Mouse (Mus musculus) erythroblast, adult 5-6 weeks (primary cell): Measurements from ENCODE around the gene Olfr641. TPM values are rescaled to one million over a fixed set of nuclear protein-coding genes. Genes with fewer than 3 reads are reported as not detected.

Experiments used
- ATAC-seq: replicated peaks from 2 replicates; pipeline ENCODE4 v1.8.0; 2016; ENCODE audit warnings: moderate number of reproducible peaks, mild to moderate bottlenecking, moderate TSS enrichment, inconsistent platforms; ENCODE audit not compliant: poor library complexity, low FRiP score, severe bottlenecking
- total RNA-seq, 2 experiments: library from RNA; stranded (forward) in 1 of 2; stranded (reverse) in 1 of 2; fragments of 150-400 nt in 1 of 2; fragments of 200-764, 138-1000 nt in 1 of 2; gene quantifications; 2 replicates each; pipeline versions ENCODE4 v1.2.3 to v1.2.4; 2015 to 2017; ENCODE audit warnings: low replicate concordance in 2 of 2

Gene Olfr641
- total RNA-seq (2015; ENCODE audit: low replicate concordance) (not detected in 2 replicates), total RNA-seq (2017; ENCODE audit: low replicate concordance) (0.98 TPM in 1 of 2 replicates, not detected in the other)

- no peak for ATAC-seq
Observed at GRCm38 (mm10) chr7:104035145-104035544, at the start of gene Olfr641. TSS of gene Olfr641 (plus strand) at chr7:104035445.

GRCm38 (mm10) chr7:103998446-103998845 is 36.8 kb upstream of the Olfr641 start, which contains the start of gene Olfr638:
TSS of gene Olfr638 (plus strand) at chr7:103998746.
- no peak for ATAC-seq

- no peak for ATAC-seq
Observed at GRCm38 (mm10) chr7:103999124-103999523, 36.1 kb upstream of the Olfr641 start.

- ATAC-seq = no peak
Observed at GRCm38 (mm10) chr7:104017203-104017602, 18.0 kb upstream of the Olfr641 start, which contains the start of gene Olfr639. TSS of gene Olfr639 (minus strand) at chr7:104017303.

GRCm38 (mm10) chr7:104018953-104019352 is 16.3 kb upstream of the Olfr641 start:
- ATAC-seq = no peak

GRCm38 (mm10) chr7:104021651-104022050 is 13.6 kb upstream of the Olfr641 start:
- no peak for ATAC-seq

GRCm38 (mm10) chr7:104025473-104025872 is 9.8 kb upstream of the Olfr641 start, which contains the start of gene Olfr640:
TSS of gene Olfr640 (minus strand) at chr7:104025573.
- ATAC-seq = no peak

- no peak for ATAC-seq
Observed at GRCm38 (mm10) chr7:104026978-104027377, 8.3 kb upstream of the Olfr641 start.

GRCm38 (mm10) chr7:104050745-104051144 is 15.5 kb downstream of the Olfr641 start:
- ATAC-seq = no peak

GRCm38 (mm10) chr7:104052566-104052965 is 17.3 kb downstream of the Olfr641 start, which contains the start of gene Olfr642:
TSS of gene Olfr642 (minus strand) at chr7:104052666.
- ATAC-seq = no peak

GRCm38 (mm10) chr7:104059215-104059614 is 24.0 kb downstream of the Olfr641 start:
- no peak for ATAC-seq

- no peak for ATAC-seq
Observed at GRCm38 (mm10) chr7:104061345-104061744, 26.1 kb downstream of the Olfr641 start, which contains the start of gene 4930516K23Rik. TSS of gene 4930516K23Rik (minus strand) at chr7:104061445.

GRCm38 (mm10) chr7:104071769-104072168 is 36.5 kb downstream of the Olfr641 start, which contains the start of gene Olfr644:
TSS of gene Olfr644 (minus strand) at chr7:104071869.
- ATAC-seq = no peak

GRCm38 (mm10) chr7:104085365-104085764 is 50.1 kb downstream of the Olfr641 start, which contains the start of gene Olfr645:
TSS of gene Olfr645 (minus strand) at chr7:104085465.
- ATAC-seq = no peak

Other genes starting within 250 kb of the Olfr641 start
- 5.0 and 10.2 TPM in 2 replicates for gene Olfr67, start 243.6 kb upstream of the Olfr641 start, total RNA-seq (2015; ENCODE audit: low replicate concordance)
- 2.8 and 4.2 TPM in 2 replicates for gene Olfr67, start 243.6 kb upstream of the Olfr641 start, total RNA-seq (2017; ENCODE audit: low replicate concordance)
- gene Hbb-bt, start 221.4 kb upstream of the Olfr641 start, total RNA-seq (2015; ENCODE audit: low replicate concordance) = 39,556 and 40,045 TPM in 2 replicates
- gene Hbb-bt, start 221.4 kb upstream of the Olfr641 start, total RNA-seq (2017; ENCODE audit: low replicate concordance) = 14,681 and 15,230 TPM in 2 replicates
- 179,259 and 187,171 TPM in 2 replicates for gene Hbb-bs, start 207.3 kb upstream of the Olfr641 start, total RNA-seq (2015; ENCODE audit: low replicate concordance)
- 69,583 and 76,927 TPM in 2 replicates for gene Hbb-bs, start 207.3 kb upstream of the Olfr641 start, total RNA-seq (2017; ENCODE audit: low replicate concordance)
- not detected in 2 replicates for gene Hbb-bh2, start 194.9 kb upstream of the Olfr641 start, total RNA-seq (2015; ENCODE audit: low replicate concordance)
- 1.0 and 4.6 TPM in 2 replicates for gene Hbb-bh2, start 194.9 kb upstream of the Olfr641 start, total RNA-seq (2017; ENCODE audit: low replicate concordance)
- not detected in 2 replicates for gene Hbb-bh1, start 192.3 kb upstream of the Olfr641 start, total RNA-seq (2015; ENCODE audit: low replicate concordance)
- not detected in 2 replicates for gene Hbb-bh1, start 192.3 kb upstream of the Olfr641 start, total RNA-seq (2017; ENCODE audit: low replicate concordance)
- 2.9 and 8.6 TPM in 2 replicates for gene Hbb-y, start 182.2 kb upstream of the Olfr641 start, total RNA-seq (2015; ENCODE audit: low replicate concordance)
- gene Hbb-y, start 182.2 kb upstream of the Olfr641 start, total RNA-seq (2017; ENCODE audit: low replicate concordance) = not detected in 2 replicates
- gene Olfr66, start 149.2 kb upstream of the Olfr641 start, total RNA-seq (2015; ENCODE audit: low replicate concordance) = not detected in 2 replicates
- not detected in 2 replicates for gene Olfr66, start 149.2 kb upstream of the Olfr641 start, total RNA-seq (2017; ENCODE audit: low replicate concordance)
- gene Olfr64, start 141.0 kb upstream of the Olfr641 start, total RNA-seq (2015; ENCODE audit: low replicate concordance) = not detected in 2 replicates
- gene Olfr64, start 141.0 kb upstream of the Olfr641 start, total RNA-seq (2017; ENCODE audit: low replicate concordance) = 0.14 and 0.34 TPM in 2 replicates
- gene Olfr65, start 132.0 kb upstream of the Olfr641 start, total RNA-seq (2015; ENCODE audit: low replicate concordance) = not detected in 2 replicates
- gene Olfr65, start 132.0 kb upstream of the Olfr641 start, total RNA-seq (2017; ENCODE audit: low replicate concordance) = 0.28 TPM in 1 of 2 replicates, not detected in the other
- gene Olfr631, start 106.6 kb upstream of the Olfr641 start, total RNA-seq (2015; ENCODE audit: low replicate concordance) = 1.0 TPM in 1 of 2 replicates, not detected in the other
- gene Olfr631, start 106.6 kb upstream of the Olfr641 start, total RNA-seq (2017; ENCODE audit: low replicate concordance) = 2.1 TPM in 1 of 2 replicates, not detected in the other
- gene Olfr632, start 101.1 kb upstream of the Olfr641 start, total RNA-seq (2015; ENCODE audit: low replicate concordance) = not detected in 2 replicates
- gene Olfr632, start 101.1 kb upstream of the Olfr641 start, total RNA-seq (2017; ENCODE audit: low replicate concordance) = 1.7 TPM in 1 of 2 replicates, not detected in the other
- gene Olfr633, start 91.0 kb upstream of the Olfr641 start, total RNA-seq (2015; ENCODE audit: low replicate concordance) = not detected in 2 replicates
- gene Olfr633, start 91.0 kb upstream of the Olfr641 start, total RNA-seq (2017; ENCODE audit: low replicate concordance) = not detected in 2 replicates
- gene Olfr635, start 64.3 kb upstream of the Olfr641 start, total RNA-seq (2015; ENCODE audit: low replicate concordance) = not detected in 2 replicates
- 0.09 and 0.14 TPM in 2 replicates for gene Olfr635, start 64.3 kb upstream of the Olfr641 start, total RNA-seq (2017; ENCODE audit: low replicate concordance)
- not detected in 2 replicates for gene Olfr638, start 36.7 kb upstream of the Olfr641 start, total RNA-seq (2015; ENCODE audit: low replicate concordance)
- gene Olfr638, start 36.7 kb upstream of the Olfr641 start, total RNA-seq (2017; ENCODE audit: low replicate concordance) = not detected in 2 replicates
- not detected in 2 replicates for gene Olfr639, start 18.1 kb upstream of the Olfr641 start, total RNA-seq (2015; ENCODE audit: low replicate concordance)
- 0.09 and 0.14 TPM in 2 replicates for gene Olfr639, start 18.1 kb upstream of the Olfr641 start, total RNA-seq (2017; ENCODE audit: low replicate concordance)
- not detected in 2 replicates for gene Olfr640, start 9.9 kb upstream of the Olfr641 start, total RNA-seq (2015; ENCODE audit: low replicate concordance)
- gene Olfr640, start 9.9 kb upstream of the Olfr641 start, total RNA-seq (2017; ENCODE audit: low replicate concordance) = not detected in 2 replicates
- gene Olfr642, start 17.2 kb downstream of the Olfr641 start, total RNA-seq (2015; ENCODE audit: low replicate concordance) = not detected in 2 replicates
- gene Olfr642, start 17.2 kb downstream of the Olfr641 start, total RNA-seq (2017; ENCODE audit: low replicate concordance) = 0.14 TPM in 1 of 2 replicates, not detected in the other
- gene 4930516K23Rik, start 26.0 kb downstream of the Olfr641 start, total RNA-seq (2015; ENCODE audit: low replicate concordance) = not detected in 2 replicates
- not detected in 2 replicates for gene 4930516K23Rik, start 26.0 kb downstream of the Olfr641 start, total RNA-seq (2017; ENCODE audit: low replicate concordance)
- not detected in 2 replicates for gene Olfr644, start 36.4 kb downstream of the Olfr641 start, total RNA-seq (2015; ENCODE audit: low replicate concordance)
- gene Olfr644, start 36.4 kb downstream of the Olfr641 start, total RNA-seq (2017; ENCODE audit: low replicate concordance) = not detected in 2 replicates
- gene Olfr645, start 50.0 kb downstream of the Olfr641 start, total RNA-seq (2015; ENCODE audit: low replicate concordance) = not detected in 2 replicates
- not detected in 2 replicates for gene Olfr645, start 50.0 kb downstream of the Olfr641 start, total RNA-seq (2017; ENCODE audit: low replicate concordance)
- not detected in 2 replicates for gene Olfr646, start 69.4 kb downstream of the Olfr641 start, total RNA-seq (2015; ENCODE audit: low replicate concordance)
- not detected in 2 replicates for gene Olfr646, start 69.4 kb downstream of the Olfr641 start, total RNA-seq (2017; ENCODE audit: low replicate concordance)
- not detected in 2 replicates for gene Ubqln5, start 94.4 kb downstream of the Olfr641 start, total RNA-seq (2015; ENCODE audit: low replicate concordance)
- not detected in 2 replicates for gene Ubqln5, start 94.4 kb downstream of the Olfr641 start, total RNA-seq (2017; ENCODE audit: low replicate concordance)
- not detected in 2 replicates for gene Olfr643, start 102.0 kb downstream of the Olfr641 start, total RNA-seq (2015; ENCODE audit: low replicate concordance)
- not detected in 2 replicates for gene Olfr643, start 102.0 kb downstream of the Olfr641 start, total RNA-seq (2017; ENCODE audit: low replicate concordance)
- gene Ubqln3, start 107.8 kb downstream of the Olfr641 start, total RNA-seq (2015; ENCODE audit: low replicate concordance) = not detected in 2 replicates
- not detected in 2 replicates for gene Ubqln3, start 107.8 kb downstream of the Olfr641 start, total RNA-seq (2017; ENCODE audit: low replicate concordance)
- gene Ubqlnl, start 115.1 kb downstream of the Olfr641 start, total RNA-seq (2015; ENCODE audit: low replicate concordance) = not detected in 2 replicates
- not detected in 2 replicates for gene Ubqlnl, start 115.1 kb downstream of the Olfr641 start, total RNA-seq (2017; ENCODE audit: low replicate concordance)
- gene Olfm5, start 129.4 kb downstream of the Olfr641 start, total RNA-seq (2015; ENCODE audit: low replicate concordance) = not detected in 2 replicates
- gene Olfm5, start 129.4 kb downstream of the Olfr641 start, total RNA-seq (2017; ENCODE audit: low replicate concordance) = 0.34 TPM in 1 of 2 replicates, not detected in the other
- 1.5 and 2.1 TPM in 2 replicates for gene Olfr648, start 147.9 kb downstream of the Olfr641 start, total RNA-seq (2015; ENCODE audit: low replicate concordance)
- gene Olfr648, start 147.9 kb downstream of the Olfr641 start, total RNA-seq (2017; ENCODE audit: low replicate concordance) = 0.14 and 0.60 TPM in 2 replicates
- gene Olfr649, start 160.5 kb downstream of the Olfr641 start, total RNA-seq (2015; ENCODE audit: low replicate concordance) = not detected in 2 replicates
- not detected in 2 replicates for gene Olfr649, start 160.5 kb downstream of the Olfr641 start, total RNA-seq (2017; ENCODE audit: low replicate concordance)
- not detected in 2 replicates for gene Trim6, start 183.3 kb downstream of the Olfr641 start, total RNA-seq (2015; ENCODE audit: low replicate concordance)
- 0.09 and 0.56 TPM in 2 replicates for gene Trim6, start 183.3 kb downstream of the Olfr641 start, total RNA-seq (2017; ENCODE audit: low replicate concordance)
- 19.8 and 23.4 TPM in 2 replicates for gene Trim34a, start 209.0 kb downstream of the Olfr641 start, total RNA-seq (2015; ENCODE audit: low replicate concordance)
- 21.4 and 27.9 TPM in 2 replicates for gene Trim34a, start 209.0 kb downstream of the Olfr641 start, total RNA-seq (2017; ENCODE audit: low replicate concordance)